Mouse (Mus musculus) ES-Bruce4 (cell line): ENCODE data around the gene H2-M10.1.

Source experiments
- CTCF ChIP-seq: IDR thresholded peaks from one replicate; pipeline ENCODE4 v1.8.1; 2011; ENCODE audit warnings: low read depth, low read length
- EP300 ChIP-seq: IDR thresholded peaks from 2 replicates; pipeline ENCODE4 v1.6.1; 2011; ENCODE audit warnings: low read depth, low read length; ENCODE audit not compliant: insufficient read depth
- POLR2A ChIP-seq: IDR thresholded peaks from one replicate; pipeline ENCODE4 v1.8.1; 2011; ENCODE audit warnings: low read length; ENCODE audit not compliant: insufficient read depth

- TF ChIP-seq CTCF: no peak
- TF ChIP-seq POLR2A: no peak
- no peak for TF ChIP-seq EP300
Observed at GRCm38 (mm10) chr17:36273796-36274195, 52.2 kb downstream of the H2-M10.1 start.
